Mouse (Mus musculus): ENCODE measurements around the gene Ccz1. TPM values are rescaled to one million over a fixed set of nuclear protein-coding genes. Genes with fewer than 3 reads are reported as not detected.
A peak's percentile ranks its signal among the peaks of the same experiment; 100 is the strongest.
"Not testable (repeated sequence)": the region's sequence is repeated elsewhere in the genome, so short reads cannot be mapped to it uniquely, and the experiment has no call there.

Gene Ccz1
- polyA plus RNA-seq, 1 experiment from 2014 or later, result 48.8 TPM

DNA sequence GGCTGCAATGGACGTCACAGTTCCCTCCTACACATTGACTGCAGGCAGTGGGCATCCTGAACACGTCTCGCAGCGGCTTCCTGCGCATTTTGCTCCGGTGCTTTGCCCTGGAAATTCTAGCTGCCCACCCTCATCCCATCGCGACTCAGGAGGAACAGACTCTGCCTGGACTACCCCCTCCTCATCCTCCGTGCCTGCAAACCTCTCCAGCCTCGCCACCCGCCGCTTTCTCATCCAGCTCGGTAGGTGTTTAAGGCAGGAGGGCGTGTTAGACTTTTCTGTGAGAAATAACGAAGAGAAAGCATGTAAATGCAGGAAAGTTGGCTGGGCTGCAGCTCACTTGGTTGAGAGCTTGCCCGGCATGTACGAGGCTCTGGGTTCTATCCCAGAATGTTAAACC is 22.3 kb upstream of the Ccz1 start:
- no peak for ATAC-seq (ENCODE audit: low read depth)

DNA sequence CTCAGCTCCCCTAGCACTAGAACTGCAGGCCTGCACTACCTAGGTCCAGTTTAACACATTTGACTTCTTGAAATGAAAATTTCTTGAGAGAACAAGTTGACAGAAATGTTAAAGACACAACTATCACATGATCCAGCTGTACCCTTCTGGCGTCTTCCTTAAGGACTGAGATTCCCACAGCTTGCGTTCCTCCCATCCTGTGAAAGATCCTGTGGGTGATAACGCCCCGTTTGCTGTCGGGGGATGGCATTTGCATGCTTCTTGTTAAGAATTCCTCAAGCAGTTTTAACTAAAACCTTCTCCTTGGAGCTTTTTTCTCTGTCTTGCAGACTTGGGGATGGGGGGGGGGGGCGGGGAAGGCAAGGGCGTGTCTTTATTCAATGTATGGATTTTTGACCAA is 19.9 kb upstream of the Ccz1 start:
- Histone ChIP-seq H3K27ac (no peak overlapping the region), H3K9me3 (replicated peaks) (0 out of 2 replicates have a peak, but pooled peaks cover 1% of the 10 kb centered on the region), H3K4me3 (replicated peaks) (no peak overlapping the region), H3K4me1 (replicated peaks) (peaks cover 7% of the 10 kb centered on the region), H3K9ac (no peak overlapping the region), H3K36me3 (no peaks in the 10 kb centered on the region), H3K27me3 (peaks cover 3% of the 10 kb centered on the region; the same call in 1 of the 2 replicates), H3K4me2 (no peak overlapping the region)
- DNase-seq (no peak), ATAC-seq (ENCODE audit: low read depth) (no peak)
- WGBS (ENCODE audit: insufficient replicate concordance), result 50% methylated on average over 7 of the region's 7 CpGs

More for the DNA sequence above, 22.3 kb upstream of the Ccz1 start:
- H3K9me3 ChIP-seq (replicated peaks), result 0 out of 2 replicates have a peak, but pooled peaks cover 3% of the 10 kb centered on the region
- H3K4me2 ChIP-seq, result no peak overlapping the region
- H3K36me3 ChIP-seq, result no peaks in the 10 kb centered on the region
- no peak overlapping the region for H3K4me3 ChIP-seq (replicated peaks)
- H3K27ac ChIP-seq, result no peak overlapping the region
- no peak for DNase-seq
- no peak overlapping the region for H3K9ac ChIP-seq
- WGBS (ENCODE audit: insufficient replicate concordance), result 42% methylated on average over 17 of the region's 17 CpGs
- H3K27me3 ChIP-seq, result peaks cover 3% of the 10 kb centered on the region; the same call in 1 of the 2 replicates
- H3K4me1 ChIP-seq (replicated peaks), result peaks cover 9% of the 10 kb centered on the region

DNA sequence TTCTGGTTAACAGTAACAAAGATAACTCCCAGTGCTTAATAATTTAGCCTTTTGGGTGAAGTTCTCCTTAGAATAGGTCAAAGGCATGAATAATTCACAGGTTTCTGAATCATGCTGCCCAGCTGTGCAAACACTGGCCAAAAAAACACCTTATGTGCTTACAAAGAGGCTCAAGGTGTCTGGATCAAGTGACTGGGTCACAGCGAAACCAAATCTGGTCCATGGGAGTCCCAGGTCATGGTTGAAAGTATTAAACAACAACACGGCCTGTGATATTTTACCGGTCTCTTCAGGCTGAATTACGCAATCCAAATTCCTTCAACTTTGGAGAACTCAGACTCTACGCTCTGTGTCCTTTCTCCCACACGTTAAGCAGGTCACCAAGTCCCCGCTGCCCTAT is 17.8 kb upstream of the Ccz1 start:
- Histone ChIP-seq H3K9ac (no peak overlapping the region), H3K36me3 (no peaks in the 10 kb centered on the region), H3K9me3 (replicated peaks) (no peaks in the 10 kb centered on the region), H3K4me2 (no peak overlapping the region), H3K27ac (no peak overlapping the region), H3K27me3 (peaks cover 3% of the 10 kb centered on the region; the same call in 1 of the 2 replicates), H3K4me3 (replicated peaks) (no peak overlapping the region), H3K4me1 (replicated peaks) (no peaks in the 10 kb centered on the region)
- DNase-seq (no peak), ATAC-seq (ENCODE audit: low read depth) (no peak)
- WGBS (ENCODE audit: insufficient replicate concordance), result 69% methylated on average over 7 of the region's 7 CpGs

DNA sequence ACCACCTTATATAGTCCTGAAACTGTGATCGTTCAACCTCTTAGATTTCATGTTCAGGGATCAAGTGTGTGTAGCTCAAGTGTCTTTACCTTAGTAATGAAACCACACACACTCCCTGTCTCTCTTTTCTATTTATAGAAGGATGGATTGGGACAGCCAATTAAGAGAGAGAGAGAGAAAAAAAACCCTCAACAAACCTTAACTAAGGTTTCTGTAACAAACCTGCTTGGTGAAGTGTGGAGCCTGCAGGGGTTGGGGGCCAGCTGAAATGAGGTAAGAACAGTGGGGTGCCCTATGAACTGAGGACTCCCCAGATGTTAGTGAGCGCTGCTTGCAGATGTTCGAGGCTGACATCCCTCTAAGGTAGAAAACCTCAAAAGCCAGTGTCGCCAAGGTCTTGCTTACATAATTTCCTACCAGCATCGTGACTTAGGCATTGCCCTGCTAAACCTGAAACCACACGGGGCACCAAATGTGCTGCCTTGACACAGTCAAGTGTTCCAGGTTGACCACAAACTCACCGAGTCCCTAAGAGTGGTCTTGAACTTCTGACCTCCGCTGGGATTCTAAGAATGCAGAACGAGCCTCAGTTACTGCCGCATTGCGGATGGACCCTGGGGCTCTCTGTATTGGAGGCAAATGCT is 12.1 kb upstream of the Ccz1 start, which contains the start of gene Ocm:
Ocm (minus strand) TSS at position 51 of the 644 bp plus-strand sequence.
- Histone ChIP-seq H3K36me3 (no peaks in the 10 kb centered on the region), H3K4me2 (no peak within 1 kb of the TSS), H3K27ac (no peak within 1 kb of the TSS), H3K27me3 (0 out of 2 replicates have a peak, but pooled peaks cover 9% of the 10 kb centered on the region), H3K9ac (no peak within 1 kb of the TSS), H3K4me1 (replicated peaks) (no peaks in the 10 kb centered on the region), H3K4me3 (replicated peaks) (no peak within 1 kb of the TSS), H3K9me3 (replicated peaks) (no peaks in the 10 kb centered on the region)
- WGBS (ENCODE audit: insufficient replicate concordance), result 46% methylated on average over 11 of the region's 11 CpGs
- DNase-seq, result no peak
- no peak for ATAC-seq (ENCODE audit: low read depth)

DNA sequence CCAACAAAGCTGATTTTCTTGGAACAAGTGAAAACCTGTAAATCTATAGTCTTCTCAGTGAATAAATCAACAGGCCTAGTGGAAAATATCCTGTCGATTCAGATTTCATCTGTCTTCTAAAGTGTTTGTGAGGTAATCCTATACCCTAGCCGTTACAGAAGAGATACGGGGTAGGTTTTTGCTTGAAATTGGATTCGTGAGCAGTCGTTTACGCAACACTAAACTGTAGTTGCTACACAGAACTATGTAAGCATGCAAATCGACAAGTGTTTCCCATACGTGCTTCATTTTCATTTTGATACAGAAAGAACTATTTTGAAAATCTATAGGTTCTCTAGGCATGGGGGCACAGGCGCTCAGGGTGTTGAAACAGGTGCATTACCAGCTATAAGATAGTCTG is 1.2 kb upstream of the Ccz1 start:
- Histone ChIP-seq H3K27ac (no peak overlapping the region), H3K36me3 (peaks cover 18% of the 10 kb centered on the region), H3K4me2 (no peak overlapping the region), H3K4me3 (replicated peaks) (no peak overlapping the region), H3K9ac (no peak overlapping the region), H3K9me3 (replicated peaks) (no peaks in the 10 kb centered on the region), H3K4me1 (replicated peaks) (peaks cover 26% of the 10 kb centered on the region), H3K27me3 (no peaks in the 10 kb centered on the region)
- DNase-seq (no peak), ATAC-seq (ENCODE audit: low read depth) (no peak)
- WGBS (ENCODE audit: insufficient replicate concordance), result 79% methylated on average over 9 of the region's 9 CpGs

DNA sequence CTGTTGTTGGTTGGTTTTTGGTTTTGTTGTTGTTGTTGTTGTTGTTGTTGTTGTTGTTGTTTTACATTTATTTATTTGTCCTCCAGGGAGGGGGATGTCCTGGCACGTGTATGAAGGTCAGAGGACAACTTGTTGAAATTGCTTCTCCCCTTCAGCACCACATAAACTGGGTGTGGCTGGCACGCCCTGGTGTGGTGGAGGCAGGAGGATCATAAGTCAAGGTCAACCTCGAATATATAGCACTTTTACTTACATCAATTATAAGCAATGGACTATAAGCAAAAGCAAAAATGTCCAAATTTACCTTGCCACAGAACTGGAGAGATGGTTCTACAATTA is 604 bp upstream of the Ccz1 start:
- H3K4me1 ChIP-seq (replicated peaks), result peaks cover 26% of the 10 kb centered on the region
- H3K27me3 ChIP-seq, result no peaks in the 10 kb centered on the region
- H3K9me3 ChIP-seq (replicated peaks), result no peaks in the 10 kb centered on the region
- H3K4me2 ChIP-seq, result peak overlapping the region; percentile 72
- H3K4me3 ChIP-seq (replicated peaks), result peak overlapping the region; percentile 87
- 42% methylated on average over 3 of the region's 3 CpGs for WGBS (ENCODE audit: insufficient replicate concordance)
- no peak overlapping the region for H3K9ac ChIP-seq
- no peak for DNase-seq
- H3K36me3 ChIP-seq, result peaks cover 24% of the 10 kb centered on the region
- no peak for ATAC-seq (ENCODE audit: low read depth)
- peak overlapping the region; percentile 86; the same call in 1 of the 2 replicates for H3K27ac ChIP-seq

DNA sequence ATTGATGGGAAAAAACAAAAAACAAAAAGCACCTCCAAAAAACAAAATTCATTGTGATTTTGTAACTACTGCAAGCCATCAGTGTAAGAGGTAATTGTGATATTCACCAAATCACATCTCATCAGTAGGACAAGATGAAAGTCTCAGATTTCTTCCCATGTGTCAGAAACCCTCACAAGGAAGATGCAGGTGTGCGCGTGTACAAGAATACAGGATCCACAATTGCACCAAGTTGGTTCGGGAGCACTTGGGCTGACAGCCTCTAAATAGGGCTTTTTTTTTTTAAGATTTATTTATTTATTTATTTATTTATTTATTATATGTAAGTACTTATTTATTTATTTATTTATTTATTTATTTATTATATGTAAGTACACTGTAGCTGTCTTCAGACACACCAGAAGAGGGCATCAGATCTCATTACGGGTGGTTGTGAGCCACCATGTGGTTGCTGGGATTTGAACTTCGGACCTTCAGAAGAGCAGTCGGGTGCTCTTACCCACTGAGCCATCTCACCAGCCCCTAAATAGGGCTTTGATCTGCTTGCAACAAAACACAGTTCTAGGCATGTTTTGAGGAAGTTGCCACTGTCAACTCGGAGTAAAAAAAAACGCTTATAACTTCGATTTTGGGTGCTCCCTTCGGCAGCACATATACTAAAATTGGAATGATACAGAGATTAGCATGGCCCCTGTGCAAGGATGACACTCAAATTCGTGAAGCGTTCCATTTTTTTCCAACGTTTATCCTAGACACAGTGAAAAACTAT is 1.1 kb downstream of the Ccz1 start:
- Histone ChIP-seq H3K4me1 (replicated peaks) (peaks cover 26% of the 10 kb centered on the region), H3K27ac (peak overlapping the region; percentile 53), H3K9ac (peak overlapping the region; percentile 86), H3K4me3 (replicated peaks) (peak overlapping the region; percentile 87), H3K4me2 (peak overlapping the region; percentile 72), H3K36me3 (peaks cover 39% of the 10 kb centered on the region)
- 35% methylated on average over 13 of the region's 13 CpGs for WGBS (ENCODE audit: insufficient replicate concordance)
- not testable (repeated sequence) for DNase-seq; H3K9me3 ChIP-seq (replicated peaks); ATAC-seq (ENCODE audit: low read depth); H3K27me3 ChIP-seq

DNA sequence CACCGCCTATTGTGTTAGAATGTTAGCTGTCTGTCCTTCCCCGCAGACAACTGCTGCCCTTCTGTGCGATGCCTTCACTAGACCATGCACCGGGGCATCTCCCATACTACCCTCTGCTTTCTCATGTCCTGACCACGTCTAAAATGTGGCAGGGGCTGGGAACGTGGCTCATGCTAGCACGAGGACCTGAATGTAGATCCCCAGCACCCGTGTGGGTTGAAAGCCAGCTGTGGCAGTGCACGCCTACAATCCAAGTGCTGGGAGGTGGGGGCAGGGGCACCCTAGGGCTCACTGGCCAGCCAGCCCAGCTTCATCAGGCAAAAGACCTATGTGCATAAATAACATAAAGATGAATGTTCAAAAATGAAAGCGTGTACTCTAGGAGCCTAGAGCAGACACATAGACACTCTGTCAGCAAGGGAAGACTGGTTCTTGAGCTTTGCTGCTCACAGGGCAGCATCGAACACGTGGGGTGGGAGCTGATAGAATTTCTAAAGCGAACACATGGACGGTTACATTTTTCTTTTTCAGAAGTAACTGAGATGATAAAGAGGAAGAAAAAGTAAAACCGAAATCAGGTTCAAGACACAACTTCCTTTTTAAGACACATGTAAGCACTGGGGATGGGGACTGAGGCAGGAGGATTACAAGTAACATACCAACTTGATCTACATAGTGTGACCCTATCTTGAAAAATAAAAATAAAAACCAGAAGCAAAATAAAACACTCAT is 12.1 kb downstream of the Ccz1 start:
- DNase-seq (no peak), ATAC-seq (ENCODE audit: low read depth) (no peak)
- WGBS (ENCODE audit: insufficient replicate concordance), result 81% methylated on average over 15 of the region's 15 CpGs
- H3K9me3 ChIP-seq (replicated peaks), result no peaks in the 10 kb centered on the region
- no peaks in the 10 kb centered on the region for H3K27me3 ChIP-seq
- H3K4me2 ChIP-seq, result no peak overlapping the region
- H3K4me1 ChIP-seq (replicated peaks), result no peaks in the 10 kb centered on the region
- H3K4me3 ChIP-seq (replicated peaks), result no peak overlapping the region
- H3K36me3 ChIP-seq, result peaks cover 88% of the 10 kb centered on the region
- no peak overlapping the region for H3K27ac ChIP-seq
- no peak overlapping the region for H3K9ac ChIP-seq

DNA sequence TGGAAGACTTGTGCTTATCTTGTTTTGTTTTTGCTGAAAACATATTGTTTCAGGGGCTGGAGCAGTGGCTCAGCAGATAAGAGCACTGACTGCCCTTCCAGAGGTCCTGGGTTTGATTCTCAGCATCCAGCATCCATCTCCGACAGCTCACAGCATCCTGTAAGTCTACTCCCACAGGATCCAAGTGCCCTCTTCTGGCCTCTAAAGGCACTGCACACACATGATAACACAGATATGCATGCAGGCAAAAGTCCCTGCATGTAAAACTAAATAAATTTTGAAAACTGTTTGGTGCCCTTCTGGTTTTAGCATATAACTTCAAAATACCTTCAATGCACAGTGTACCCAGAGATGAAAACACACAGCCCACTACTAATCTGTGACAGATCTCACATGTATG is 15.3 kb downstream of the Ccz1 start:
- peaks cover 96% of the 10 kb centered on the region for H3K36me3 ChIP-seq
- no peak overlapping the region for H3K9ac ChIP-seq
- no peak for DNase-seq
- 89% methylated on average over 1 of the region's 1 CpGs for WGBS (ENCODE audit: insufficient replicate concordance)
- H3K4me3 ChIP-seq (replicated peaks), result no peak overlapping the region
- no peaks in the 10 kb centered on the region for H3K4me1 ChIP-seq (replicated peaks)
- no peak overlapping the region for H3K27ac ChIP-seq
- ATAC-seq (ENCODE audit: low read depth), result no peak
- H3K27me3 ChIP-seq, result no peaks in the 10 kb centered on the region
- H3K4me2 ChIP-seq, result no peak overlapping the region
- no peaks in the 10 kb centered on the region for H3K9me3 ChIP-seq (replicated peaks)

DNA sequence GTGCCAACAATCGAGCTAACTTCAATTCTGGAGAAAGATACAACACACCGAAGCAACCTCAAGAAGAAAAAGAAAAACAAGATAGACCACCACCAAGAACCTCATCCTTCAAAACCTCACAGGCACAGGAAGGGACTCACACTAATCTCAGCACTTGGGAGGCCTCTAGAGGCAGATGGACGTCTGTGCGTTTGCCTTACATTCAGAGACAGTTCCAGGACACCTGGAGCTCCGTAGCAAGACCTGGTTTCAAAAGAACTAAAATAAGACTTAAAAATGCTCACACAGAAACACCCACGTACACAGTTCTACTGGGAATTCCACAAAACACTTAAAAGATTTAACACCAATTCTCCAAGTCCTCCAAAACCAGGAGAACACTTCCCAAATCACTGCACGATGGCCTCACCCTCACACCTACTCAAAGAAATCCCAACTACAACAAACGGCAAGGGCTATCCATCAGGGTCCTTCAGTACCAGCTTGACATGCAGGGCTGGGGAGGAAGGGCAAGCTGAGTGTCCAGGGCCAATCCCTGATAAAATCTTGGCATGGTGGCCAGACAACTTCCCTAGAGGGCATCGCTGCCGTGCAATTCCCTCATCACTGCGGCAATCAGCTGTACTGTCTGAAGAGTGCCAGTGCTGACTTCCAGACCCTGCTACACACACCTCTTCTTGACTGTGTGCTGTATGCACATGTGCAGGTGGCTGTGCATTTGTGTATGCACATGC is 19.9 kb downstream of the Ccz1 start:
- DNase-seq, result no peak
- H3K9me3 ChIP-seq (replicated peaks), result no peaks in the 10 kb centered on the region
- H3K27me3 ChIP-seq, result no peaks in the 10 kb centered on the region
- no peak overlapping the region for H3K4me2 ChIP-seq
- WGBS (ENCODE audit: insufficient replicate concordance), result 76% methylated on average over 11 of the region's 11 CpGs
- no peak overlapping the region for H3K9ac ChIP-seq
- H3K36me3 ChIP-seq, result peaks cover 97% of the 10 kb centered on the region
- H3K27ac ChIP-seq, result no peak overlapping the region
- no peaks in the 10 kb centered on the region for H3K4me1 ChIP-seq (replicated peaks)
- H3K4me3 ChIP-seq (replicated peaks), result no peak overlapping the region
- no peak for ATAC-seq (ENCODE audit: low read depth)

DNA sequence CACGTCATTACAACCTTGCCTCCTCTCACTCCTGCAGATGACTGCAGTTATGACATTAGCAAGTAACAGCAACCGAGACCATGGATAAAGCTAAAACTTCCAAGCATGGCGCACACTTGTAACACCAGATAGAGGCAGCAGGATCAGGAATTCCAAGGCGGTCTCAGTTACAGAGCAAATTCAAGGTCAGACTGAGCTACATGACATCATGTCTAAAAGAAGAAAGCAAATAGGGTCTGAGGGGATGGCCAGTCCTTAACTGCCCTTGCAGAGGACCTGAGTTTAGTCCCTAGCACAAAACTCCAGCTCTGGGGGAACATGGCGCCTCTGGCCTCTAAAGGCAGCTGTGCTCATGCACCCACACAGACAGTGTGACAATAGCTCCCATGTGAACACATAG is 20.8 kb downstream of the Ccz1 start:
- Histone ChIP-seq H3K4me3 (replicated peaks) (no peak overlapping the region), H3K27me3 (no peaks in the 10 kb centered on the region), H3K9ac (no peak overlapping the region), H3K4me1 (replicated peaks) (no peaks in the 10 kb centered on the region), H3K36me3 (peaks cover 98% of the 10 kb centered on the region), H3K27ac (no peak overlapping the region), H3K4me2 (no peak overlapping the region), H3K9me3 (replicated peaks) (no peaks in the 10 kb centered on the region)
- no peak for ATAC-seq (ENCODE audit: low read depth)
- DNase-seq, result no peak
- WGBS (ENCODE audit: insufficient replicate concordance), result 86% methylated on average over 5 of the region's 5 CpGs

Measured in liver, embryonic 13.5 days (tissue).